Mouse (Mus musculus) layer of hippocampus, adult 9-10 months (tissue): ENCODE data around the gene Clip4.

Source experiments
- DNase-seq: peaks from one replicate; pipeline ENCODE4 v3.0.0; 2022; ENCODE audit warnings: low spot score

The Clip4 gene

GRCm38 (mm10) chr17:71791622-71792021 is 23.3 kb downstream of the Clip4 start:
- no peak for DNase-seq

GRCm38 (mm10) chr17:71795521-71796205 is 27.4 kb downstream of the Clip4 start:
- DNase-seq, result no peak

- no peak for DNase-seq
Observed at GRCm38 (mm10) chr17:71803456-71803855, 35.2 kb downstream of the Clip4 start.

GRCm38 (mm10) chr17:71803876-71804275 is 35.6 kb downstream of the Clip4 start:
- DNase-seq, result no peak

GRCm38 (mm10) chr17:71811070-71811469 is 42.8 kb downstream of the Clip4 start:
- DNase-seq, result no peak

- DNase-seq, result no peak
Observed at GRCm38 (mm10) chr17:71816136-71816864, 48.0 kb downstream of the Clip4 start.

GRCm38 (mm10) chr17:71823622-71824306 is 55.5 kb downstream of the Clip4 start:
- DNase-seq, result no peak

GRCm38 (mm10) chr17:71826603-71827002 is 58.3 kb downstream of the Clip4 start:
- no peak for DNase-seq

- no peak for DNase-seq
Observed at GRCm38 (mm10) chr17:71827627-71828026, 59.4 kb downstream of the Clip4 start.

GRCm38 (mm10) chr17:71828647-71829414 is 60.6 kb downstream of the Clip4 start:
- no peak for DNase-seq

GRCm38 (mm10) chr17:71831960-71832359 is 63.7 kb downstream of the Clip4 start:
- no peak for DNase-seq

- no peak for DNase-seq
Observed at GRCm38 (mm10) chr17:71862184-71862583, 93.9 kb downstream of the Clip4 start.

- no peak for DNase-seq
Observed at GRCm38 (mm10) chr17:71862895-71863294, 94.6 kb downstream of the Clip4 start.

- no peak for DNase-seq
Observed at GRCm38 (mm10) chr17:71864039-71864438, 95.8 kb downstream of the Clip4 start.

GRCm38 (mm10) chr17:71865437-71865836 is 97.2 kb downstream of the Clip4 start:
- DNase-seq, result no peak

- DNase-seq, result no peak
Observed at GRCm38 (mm10) chr17:71867892-71868291, 99.6 kb downstream of the Clip4 start.

- DNase-seq, result no peak
Observed at GRCm38 (mm10) chr17:71868828-71869227, 100.6 kb downstream of the Clip4 start.

- DNase-seq, result no peak
Observed at GRCm38 (mm10) chr17:71869372-71870231, 101.3 kb downstream of the Clip4 start.

GRCm38 (mm10) chr17:71870232-71870621 is 102.0 kb downstream of the Clip4 start:
- no peak for DNase-seq

GRCm38 (mm10) chr17:71870641-71871040 is 102.4 kb downstream of the Clip4 start:
- no peak for DNase-seq

- DNase-seq, result no peak
Observed at GRCm38 (mm10) chr17:71871981-71872380, 103.7 kb downstream of the Clip4 start.
